Mouse (Mus musculus) kidney, postnatal 14 days (tissue): ENCODE measurements around the gene Arel1.

Experiments used
- DNase-seq: peaks from one replicate; pipeline ENCODE4 v3.0.0; 2022; ENCODE audit warnings: mixed read lengths

Arel1 gene

GRCm38 (mm10) chr12:84948584-84949285 is 22.0 kb downstream of the Arel1 start:
- no peak for DNase-seq

- DNase-seq: no peak
These were observed 22.7 kb downstream of the Arel1 start for GRCm38 (mm10) chr12:84947894-84948583.

GRCm38 (mm10) chr12:84944813-84945553 is 25.7 kb downstream of the Arel1 start:
- DNase-seq: no peak

GRCm38 (mm10) chr12:84944150-84944812 is 26.4 kb downstream of the Arel1 start:
- DNase-seq: no peak

- DNase-seq: no peak
These were observed 27.4 kb downstream of the Arel1 start for GRCm38 (mm10) chr12:84943006-84943952.

GRCm38 (mm10) chr12:84941717-84942116 is 29.0 kb downstream of the Arel1 start:
- DNase-seq: no peak

GRCm38 (mm10) chr12:84940343-84940742 is 30.4 kb downstream of the Arel1 start:
- DNase-seq: no peak

- no peak for DNase-seq
These were observed 31.6 kb downstream of the Arel1 start for GRCm38 (mm10) chr12:84939117-84939516.

GRCm38 (mm10) chr12:84935343-84935742 is 35.4 kb downstream of the Arel1 start:
- no peak for DNase-seq

GRCm38 (mm10) chr12:84932210-84932609 is 38.5 kb downstream of the Arel1 start:
- no peak for DNase-seq

- DNase-seq: no peak
These were observed 44.2 kb downstream of the Arel1 start for GRCm38 (mm10) chr12:84926542-84926941.

- DNase-seq: no peak
These were observed 46.4 kb downstream of the Arel1 start for GRCm38 (mm10) chr12:84924324-84924723.

- DNase-seq: no peak
These were observed 48.8 kb downstream of the Arel1 start for GRCm38 (mm10) chr12:84921881-84922419.

- DNase-seq: no peak
These were observed 51.9 kb downstream of the Arel1 start for GRCm38 (mm10) chr12:84918809-84919208.

- DNase-seq: no peak
These were observed 52.9 kb downstream of the Arel1 start for GRCm38 (mm10) chr12:84917799-84918198.

- DNase-seq: no peak
These were observed 55.7 kb downstream of the Arel1 start for GRCm38 (mm10) chr12:84914959-84915358.

GRCm38 (mm10) chr12:84912652-84913104 is 58.0 kb downstream of the Arel1 start:
- no peak for DNase-seq

GRCm38 (mm10) chr12:84911640-84912039 is 59.1 kb downstream of the Arel1 start:
- DNase-seq: no peak

GRCm38 (mm10) chr12:84910066-84910465 is 60.6 kb downstream of the Arel1 start:
- no peak for DNase-seq

GRCm38 (mm10) chr12:84907627-84908480 is 62.8 kb downstream of the Arel1 start:
- DNase-seq: peak; percentile 7
